Mouse (Mus musculus) adrenal gland, postnatal 36 days (tissue): ENCODE data around the gene Vstm4. TPM values are rescaled to one million over a fixed set of nuclear protein-coding genes. Genes with fewer than 3 reads are reported as not detected.

Experiments
- DNase-seq, 2 experiments: peaks; one replicate each; pipeline ENCODE4 v3.0.0; 2021; ENCODE audit warnings: mixed read lengths in 1 of 2
- long read RNA-seq, 2 experiments: library from polyadenylated mRNA; stranded (forward); transcript quantifications; one replicate each; pipeline ENCODE4 v2.0.0; 2021; ENCODE audit warnings: borderline sequencing depth in 2 of 2
- total RNA-seq, 2 experiments: library from RNA; stranded (reverse); gene quantifications; 2 replicates each; pipeline ENCODE4 v1.2.3; 2021

Vstm4 gene
- 10 to 100 TPM; 17.3 to 17.6 TPM for total RNA-seq
- long read RNA-seq, experiment 1, transcript Vstm4-201 (8 exons, 2,745 nt), result major isoform, 17 of 20 reads
- long read RNA-seq, experiment 1, partial matches to known transcripts, result 3 of 20 reads
- long read RNA-seq, experiment 1, other reads (novel, unspliced or antisense), result 0 of 20 reads
- long read RNA-seq, experiment 2, transcript Vstm4-201 (8 exons, 2,745 nt), result major isoform, 6 of 7 reads
- long read RNA-seq, experiment 2, partial matches to known transcripts, result 0 of 7 reads
- long read RNA-seq, experiment 2, other reads (novel, unspliced or antisense), result 1 of 7 reads

GRCm38 (mm10) chr14:32856681-32857328 is at the start of gene Vstm4:
Gene Vstm4 (plus strand): TSS chr14:32856756.
- DNase-seq, result peak; percentile 80 to 86

GRCm38 (mm10) chr14:32810111-32810510 is 46.4 kb upstream of the Vstm4 start:
- no peak for DNase-seq

GRCm38 (mm10) chr14:32812429-32812828 is 44.1 kb upstream of the Vstm4 start:
- DNase-seq, result no peak

- peak in 1 of 2 experiments; percentile 16 for DNase-seq
Observed at GRCm38 (mm10) chr14:32814961-32815360, 41.6 kb upstream of the Vstm4 start.

- no peak for DNase-seq
Observed at GRCm38 (mm10) chr14:32816533-32816932, 40.0 kb upstream of the Vstm4 start.

DNA sequence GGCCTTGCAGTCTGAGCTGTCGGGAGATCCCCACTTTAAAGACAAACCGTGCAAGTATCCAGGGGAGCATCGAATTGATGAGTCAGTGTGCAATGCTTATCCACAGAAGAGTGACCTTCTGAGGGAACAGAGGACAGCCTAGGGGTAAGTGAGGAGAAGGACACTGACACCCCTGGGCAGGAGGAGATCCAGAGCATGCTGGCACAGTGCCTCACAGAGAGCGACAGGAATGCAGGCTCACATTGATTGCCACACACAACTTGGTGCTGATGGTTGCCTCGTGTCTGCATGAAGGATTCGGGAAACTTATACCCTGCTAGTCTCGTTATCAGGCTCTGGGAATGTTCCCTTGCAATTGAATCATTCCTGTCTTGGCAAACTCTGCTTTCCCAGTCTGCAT is 39.3 kb upstream of the Vstm4 start:
- peak; percentile 84 for DNase-seq

- no peak for DNase-seq
Observed at GRCm38 (mm10) chr14:32819297-32819696, 37.3 kb upstream of the Vstm4 start.

DNA sequence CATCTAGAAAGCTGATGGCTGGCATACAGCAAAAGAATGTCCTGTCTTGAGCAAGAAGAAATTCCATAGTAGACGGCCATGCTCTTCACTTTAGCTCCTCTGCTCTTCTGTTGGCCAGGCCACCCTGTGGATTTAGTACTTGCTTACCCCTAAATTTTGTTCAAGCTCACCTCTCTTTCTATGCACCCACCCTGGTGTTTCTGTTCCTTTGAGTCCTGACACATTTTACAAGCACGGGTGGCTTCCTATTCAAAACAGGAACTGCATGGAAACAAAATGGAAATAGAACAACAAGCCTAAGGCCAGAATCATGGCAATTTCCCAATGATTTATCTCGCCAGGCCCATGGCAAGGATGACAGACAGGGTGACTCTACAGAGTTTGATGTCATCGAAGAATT is 33.7 kb upstream of the Vstm4 start:
- DNase-seq, result no peak

- DNase-seq, result no peak
Observed at GRCm38 (mm10) chr14:32823861-32824260, 32.7 kb upstream of the Vstm4 start.

DNA sequence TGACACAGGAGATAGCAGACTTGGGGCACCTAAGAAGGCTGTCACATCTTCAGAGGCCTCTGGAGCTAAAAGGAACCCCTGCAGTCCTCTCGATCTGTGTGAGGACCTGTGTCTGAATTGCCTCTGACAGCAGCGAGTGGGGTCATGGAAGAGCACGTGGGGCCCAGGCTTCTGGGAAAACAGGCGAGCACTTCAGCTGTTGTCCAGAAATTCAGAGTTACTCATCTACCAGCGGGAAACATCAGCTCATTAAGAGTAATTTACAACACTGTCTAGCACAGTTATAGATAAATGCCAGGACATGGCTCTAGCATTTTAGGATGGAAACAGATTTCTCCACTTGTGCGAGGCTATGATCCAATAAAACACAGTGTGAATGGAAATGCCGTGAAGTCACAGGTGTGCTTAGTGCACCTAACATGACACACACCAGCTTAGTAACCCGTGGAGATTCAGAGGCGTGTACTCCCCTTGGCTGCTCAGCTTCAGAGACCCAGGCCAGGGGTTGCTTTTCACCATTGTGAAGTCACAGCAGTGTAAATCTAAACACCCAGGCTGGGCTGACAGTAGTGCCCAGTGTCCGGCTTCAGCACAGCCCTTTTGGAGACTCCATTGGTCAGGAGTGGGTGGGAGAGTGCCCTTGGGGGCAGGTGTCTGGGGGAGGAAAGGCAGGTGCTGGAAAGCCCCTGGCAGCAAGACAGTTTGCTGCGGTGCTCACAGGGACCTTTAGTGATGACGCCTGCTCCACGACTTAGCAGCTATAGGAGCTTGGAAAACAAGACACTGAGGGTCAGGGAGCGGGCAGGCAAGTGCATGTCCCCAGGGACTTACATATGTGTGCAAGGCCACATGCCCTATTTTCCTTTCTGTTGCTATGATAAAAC is 32.0 kb upstream of the Vstm4 start:
- no peak for DNase-seq

- DNase-seq, result peak in 1 of 2 experiments; percentile 58
Observed at GRCm38 (mm10) chr14:32825426-32826032, 31.0 kb upstream of the Vstm4 start.

- peak in 1 of 2 experiments; percentile 27 for DNase-seq
Observed at GRCm38 (mm10) chr14:32827165-32827564, 29.4 kb upstream of the Vstm4 start.

GRCm38 (mm10) chr14:32827994-32828650 is 28.4 kb upstream of the Vstm4 start:
- DNase-seq, result peak in 1 of 2 experiments; percentile 27

- DNase-seq, result no peak
Observed at GRCm38 (mm10) chr14:32833847-32834246, 22.7 kb upstream of the Vstm4 start, which contains the start of gene Fam170b. Gene Fam170b (plus strand): TSS chr14:32833962.

DNA sequence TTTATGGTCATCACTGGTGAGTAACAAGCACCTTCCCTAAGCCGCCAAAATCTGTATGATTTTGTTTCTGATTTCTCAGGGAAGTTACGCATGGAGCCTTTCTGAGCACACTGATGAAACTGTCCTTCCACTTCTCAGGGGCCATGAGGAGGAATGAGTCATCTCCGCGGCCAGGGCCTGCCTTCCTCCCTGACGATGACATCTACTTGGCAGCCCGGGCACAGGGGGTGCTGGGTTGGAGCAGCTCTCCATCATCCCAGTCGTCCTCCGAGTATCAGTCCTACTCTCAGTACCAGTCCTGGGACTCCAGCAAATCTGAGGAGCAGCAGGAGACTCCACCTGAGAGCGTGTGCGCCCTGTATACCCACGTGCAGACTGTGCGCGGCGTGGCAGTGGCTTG is 21.4 kb upstream of the Vstm4 start:
- DNase-seq, result peak; percentile 77 to 79

DNA sequence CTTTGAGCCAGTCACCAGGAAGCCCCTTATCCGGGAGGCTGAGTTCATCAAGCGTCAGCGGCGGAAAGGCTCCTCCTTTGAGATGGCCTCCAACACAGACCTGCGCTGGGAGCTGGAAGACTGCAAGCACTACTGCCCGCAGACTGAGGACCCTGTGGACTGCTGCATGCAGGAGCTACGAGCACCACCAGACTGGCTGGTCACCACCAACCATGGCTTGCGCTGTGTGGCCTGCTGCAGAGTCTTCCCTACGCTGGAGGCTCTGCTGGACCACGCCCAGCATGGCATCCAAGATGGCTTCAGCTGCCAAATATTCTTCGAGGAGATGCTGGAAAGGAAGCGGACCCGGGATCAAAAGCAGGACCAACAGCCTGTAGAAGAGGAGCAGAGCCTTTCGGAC is 21.0 kb upstream of the Vstm4 start:
- no peak for DNase-seq

DNA sequence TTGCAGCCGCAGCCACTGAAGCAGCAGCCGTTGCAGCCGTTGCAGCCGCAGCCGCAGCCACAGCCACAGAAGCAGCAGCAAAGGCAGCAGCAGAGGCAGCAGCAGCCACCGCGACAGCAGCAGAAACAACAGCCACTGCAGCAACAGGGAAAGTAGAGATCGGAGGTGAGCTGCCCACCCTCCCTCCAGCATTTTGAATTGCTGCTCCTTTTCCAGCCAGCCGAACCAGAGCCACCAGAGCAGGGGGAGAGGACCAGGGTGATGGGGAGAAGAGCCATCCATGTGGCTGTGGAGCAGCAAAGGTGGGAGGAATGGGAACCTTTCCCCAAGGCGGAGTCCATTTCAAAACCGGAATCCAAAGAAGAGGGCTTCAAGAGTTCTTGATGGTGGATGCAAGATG is 20.4 kb upstream of the Vstm4 start:
- no peak for DNase-seq

- DNase-seq, result no peak
Observed at GRCm38 (mm10) chr14:32842052-32842451, 14.5 kb upstream of the Vstm4 start.

GRCm38 (mm10) chr14:32854059-32854458 is 2.5 kb upstream of the Vstm4 start:
- DNase-seq, result no peak

- DNase-seq, result no peak
Observed at GRCm38 (mm10) chr14:32856246-32856645, 310 bp upstream of the Vstm4 start.

GRCm38 (mm10) chr14:32858361-32858760 is 1.8 kb downstream of the Vstm4 start:
- no peak for DNase-seq
